ENCODE assay signal across 23 mouse cellular contexts in genomic region chr8:45916496-45916895, GRCm38 (mm10). TPM values are rescaled to one million over a fixed set of nuclear protein-coding genes. Genes with fewer than 3 reads are reported as not detected.
DNase-seq lines count a peak whose midpoint lies in the region; ATAC-seq and TF ChIP-seq lines count a peak whose summit lies in the region.
"Had no signal": no experiment of that assay in that cellular context is flagged by ENCODE, and none has a peak within 500 bp of the region (broad histone marks: within the 10 kb centered on the region; RNA-seq: fewer than 3 reads in every experiment).

No protein-coding gene starts in this region.

- intact Hi-C loops in heart, postnatal 25 days (cut with DNase I) = no loop called here

- H3K4me1 ChIP-seq in heart, embryonic 12.5 days (replicated peaks) = no peaks in the 10 kb centered on the region
- peaks cover 5% of the 10 kb centered on the region; the same call in 1 of the 2 replicates for H3K4me1 ChIP-seq in kidney, postnatal 0 days (replicated peaks; ENCODE audit: insufficient read depth, low read length)
- H3K4me1 ChIP-seq in embryonic facial prominence, embryonic 10.5 days = peaks cover 7% of the 10 kb centered on the region
- H3K4me1 ChIP-seq: hindbrain, embryonic 15.5 days had no signal

- H3K9me3 ChIP-seq in heart, embryonic 12.5 days (replicated peaks) = peaks cover 5% of the 10 kb centered on the region; the same call in 1 of the 2 replicates
- no peaks in the 10 kb centered on the region for H3K9me3 ChIP-seq in kidney, postnatal 0 days (replicated peaks; ENCODE audit: low read length)
- no peaks in the 10 kb centered on the region for H3K9me3 ChIP-seq in embryonic facial prominence, embryonic 10.5 days
- H3K9me3 ChIP-seq: G1E; hindbrain, embryonic 15.5 days had no signal

- H3K9ac ChIP-seq in heart, embryonic 12.5 days = no peak overlapping the region
- no peak overlapping the region for H3K9ac ChIP-seq in kidney, postnatal 0 days (ENCODE audit: low read depth, low read length)
- H3K9ac ChIP-seq: hindbrain, embryonic 15.5 days; liver, embryonic 14.5 days had no signal

- no peak overlapping the region for H3K4me2 ChIP-seq in heart, embryonic 12.5 days
- peak overlapping the region; percentile 47; the same call in 1 of the 2 replicates for H3K4me2 ChIP-seq in kidney, postnatal 0 days (ENCODE audit: low read length)
- H3K4me2 ChIP-seq: hindbrain, embryonic 15.5 days had no signal

- no peak for DNase-seq in heart, postnatal 25 days (ENCODE audit: low spot score)
- DNase-seq in kidney, postnatal 0 days (ENCODE audit: low spot score) = no peak
- no peak for DNase-seq in kidney, postnatal 36 days
- no peak for DNase-seq in embryonic facial prominence, embryonic 10.5 days (ENCODE audit: low spot score)
- peak; percentile 53 for DNase-seq in lung, postnatal 36 days
- no peak for DNase-seq in layer of hippocampus, adult 8-10 months (ENCODE audit: low spot score in 2 of 2)
- DNase-seq: adrenal gland, adult 2 months; B cell, adult 2 months; cerebellum, adult 11 months; cerebellum, postnatal 25 days; kidney, adult 18-20 months; right cerebral cortex, postnatal 14 days; thymus, adult 18-20 months had no signal

- no peak overlapping the region for H3K4me3 ChIP-seq in heart, embryonic 12.5 days
- no peak overlapping the region for H3K4me3 ChIP-seq in kidney, postnatal 0 days (replicated peaks; ENCODE audit: low read depth, low read length)
- no peak overlapping the region for H3K4me3 ChIP-seq in embryonic facial prominence, embryonic 10.5 days
- H3K4me3 ChIP-seq: hindbrain, embryonic 15.5 days had no signal

- peaks cover 80% of the 10 kb centered on the region for H3K36me3 ChIP-seq in heart, embryonic 12.5 days
- no peaks in the 10 kb centered on the region for H3K36me3 ChIP-seq in kidney, postnatal 0 days (ENCODE audit: insufficient read depth, low read length)
- H3K36me3 ChIP-seq in embryonic facial prominence, embryonic 10.5 days (replicated peaks) = no peaks in the 10 kb centered on the region
- H3K36me3 ChIP-seq: G1E; hindbrain, embryonic 15.5 days had no signal

- 61% methylated on average over 3 of the region's 3 CpGs for whole genome bisulfite sequencing in heart, embryonic 12.5 days
- WGBS in kidney, postnatal 0 days = 79% methylated on average over 3 of the region's 3 CpGs
- 86% methylated on average over 3 of the region's 3 CpGs for WGBS in embryonic facial prominence, embryonic 10.5 days

- no peaks in the 10 kb centered on the region for H3K27me3 ChIP-seq in heart, embryonic 12.5 days (replicated peaks)
- no peaks in the 10 kb centered on the region for H3K27me3 ChIP-seq in kidney, postnatal 0 days (ENCODE audit: insufficient read depth, low read length)
- no peaks in the 10 kb centered on the region for H3K27me3 ChIP-seq in embryonic facial prominence, embryonic 10.5 days (replicated peaks; ENCODE audit: low read depth, poor library complexity, severe bottlenecking)
- H3K27me3 ChIP-seq: hindbrain, embryonic 15.5 days had no signal

- TF ChIP-seq CTCF in kidney, postnatal 0 days (IDR thresholded peaks at IDR 0.05; ENCODE audit: low read depth) = no peak

- no peak for ATAC-seq in heart, embryonic 12.5 days (ENCODE audit: insufficient number of reproducible peaks, low FRiP score)
- ATAC-seq in kidney, postnatal 0 days (replicated peaks; ENCODE audit: low FRiP score, low read depth) = no peak
- ATAC-seq in inflammation-experienced regulatory T-cells, adult 6 months = no peak
- ATAC-seq: midbrain, embryonic 16.5 days had no signal

- H3K27ac ChIP-seq in heart, embryonic 12.5 days (ENCODE audit: poor library complexity, severe bottlenecking) = peak overlapping the region; percentile 32; the same call in 1 of the 2 replicates
- peak overlapping the region; percentile 31; the same call in 1 of the 2 replicates for H3K27ac ChIP-seq in kidney, postnatal 0 days
- peak overlapping the region; percentile 14; the same call in 1 of the 2 replicates for H3K27ac ChIP-seq in embryonic facial prominence, embryonic 10.5 days (replicated peaks)
- H3K27ac ChIP-seq: hindbrain, embryonic 15.5 days; liver, embryonic 14.5 days had no signal

RNA-seq across cellular contexts. Expression of gene Ccdc110, which starts 17.9 kb away (rescaled TPM):
- polyA plus RNA-seq in heart, embryonic 12.5 days (2016; fragmentation: Nextera tagmentation; extraction: Ambion mirVana) = 0.06 and 0.20 TPM in 2 replicates
- total RNA-seq in heart, postnatal 25 days (2021) = not detected
- not detected in 2 replicates for polyA plus RNA-seq in kidney, postnatal 0 days (2015; fragmentation: Nextera tagmentation; extraction: Ambion mirVana)
- 0.08 TPM in 1 of 2 replicates, not detected in the other for polyA plus RNA-seq in embryonic facial prominence, embryonic 10.5 days (2016; fragmentation: Nextera tagmentation; extraction: Ambion mirVana)
- total RNA-seq in layer of hippocampus, adult 8-10 months (2022) = 1 to 10 TPM in 1 of 4 experiments, under 1 TPM in 3; 0.45 to 1.2 (median 0.67) TPM
- polyA plus RNA-seq in inflammation-experienced regulatory T-cells, adult 6 months (2017; shearing (Covaris generic)) = not detected
- total RNA-seq: adrenal gland, adult 2 months; G1E; gastrocnemius, postnatal 4 days; megakaryocyte progenitor cell, adult 5-6 weeks had no signal
- polyA plus RNA-seq: adrenal gland, adult 2 months; G1E; liver, embryonic 14.5 days; neural tube, embryonic 11.5 days; urinary bladder, adult 2 months had no signal

RNA-seq across cellular contexts. Expression of gene Pdlim3, which starts 31.2 kb away (rescaled TPM):
- polyA plus RNA-seq in heart, embryonic 12.5 days (2016; fragmentation: Nextera tagmentation; extraction: Ambion mirVana) = 336 and 344 TPM in 2 replicates
- total RNA-seq in heart, postnatal 25 days (2021) = 10 to 100 TPM; 27.1 to 35.6 TPM
- polyA plus RNA-seq in kidney, postnatal 0 days (2015; fragmentation: Nextera tagmentation; extraction: Ambion mirVana) = 23.7 and 26.1 TPM in 2 replicates
- 5.9 and 6.3 TPM in 2 replicates for polyA plus RNA-seq in embryonic facial prominence, embryonic 10.5 days (2016; fragmentation: Nextera tagmentation; extraction: Ambion mirVana)
- 1 to 10 TPM in 2 of 4 experiments, under 1 TPM in 2; 0.97 to 2.0 (median 1.3) TPM for total RNA-seq in layer of hippocampus, adult 8-10 months (2022)
- not detected for polyA plus RNA-seq in inflammation-experienced regulatory T-cells, adult 6 months (2017; shearing (Covaris generic))
- total RNA-seq: megakaryocyte progenitor cell, adult 5-6 weeks had no signal
- polyA plus RNA-seq: G1E had no signal

RNA-seq across cellular contexts. Expression of gene 1700029J07Rik, which starts 58.6 kb away (rescaled TPM):
- 2.5 and 3.2 TPM in 2 replicates for polyA plus RNA-seq in heart, embryonic 12.5 days (2016; fragmentation: Nextera tagmentation; extraction: Ambion mirVana)
- under 1 TPM; 0.52 to 0.84 TPM for total RNA-seq in heart, postnatal 25 days (2021)
- polyA plus RNA-seq in kidney, postnatal 0 days (2015; fragmentation: Nextera tagmentation; extraction: Ambion mirVana) = 3.3 and 3.4 TPM in 2 replicates
- 3.7 and 3.8 TPM in 2 replicates for polyA plus RNA-seq in embryonic facial prominence, embryonic 10.5 days (2016; fragmentation: Nextera tagmentation; extraction: Ambion mirVana)
- 1 to 10 TPM; 2.5 to 4.6 (median 3.7) TPM for total RNA-seq in layer of hippocampus, adult 8-10 months (2022)
- polyA plus RNA-seq in inflammation-experienced regulatory T-cells, adult 6 months (2017; shearing (Covaris generic)) = 1 to 10 TPM in 2 of 3 experiments, under 1 TPM in 1; 0.55 to 2.9 (median 2.4) TPM

RNA-seq across cellular contexts. Expression of gene Ufsp2, which starts 58.8 kb away (rescaled TPM):
- polyA plus RNA-seq in heart, embryonic 12.5 days (2016; fragmentation: Nextera tagmentation; extraction: Ambion mirVana) = 52.4 and 63.7 TPM in 2 replicates
- total RNA-seq in heart, postnatal 25 days (2021) = 10 to 100 TPM; 31.1 to 32.3 TPM
- 80.5 and 84.2 TPM in 2 replicates for polyA plus RNA-seq in kidney, postnatal 0 days (2015; fragmentation: Nextera tagmentation; extraction: Ambion mirVana)
- 58.9 and 67.5 TPM in 2 replicates for polyA plus RNA-seq in embryonic facial prominence, embryonic 10.5 days (2016; fragmentation: Nextera tagmentation; extraction: Ambion mirVana)
- total RNA-seq in layer of hippocampus, adult 8-10 months (2022) = 10 to 100 TPM; 48.2 to 55.4 (median 53.8) TPM
- polyA plus RNA-seq in inflammation-experienced regulatory T-cells, adult 6 months (2017; shearing (Covaris generic)) = 10 to 100 TPM; 64.0 to 81.0 (median 77.7) TPM

Comparison
In these comparisons a context has a peak if more than half of its experiments do, and no peak if none do; other contexts are left out.
1. RNA of gene Pdlim3, which starts 31.2 kb away (polyA plus RNA-seq): 336 to 344 TPM in heart, embryonic 12.5 days; 23.7 to 26.1 TPM in kidney, postnatal 0 days, 5.9 to 6.3 TPM in embryonic facial prominence, embryonic 10.5 days and not detected in inflammation-experienced regulatory T-cells, adult 6 months; every median in the first group is over 10 times any median in the second.
2. Peak in every context shown above with its lines, with median percentiles within 50 percentile points of each other: H3K27ac ChIP-seq.